Mouse (Mus musculus) effector memory CD4-positive, alpha-beta T cell, adult 7 months (primary cell): ENCODE results near the gene D5Ertd579e. TPM values are rescaled to one million over a fixed set of nuclear protein-coding genes. Genes with fewer than 3 reads are reported as not detected.

Source experiments
- polyA plus RNA-seq: library from polyadenylated mRNA; unstranded; fragments of 100-300 nt; shearing (Covaris generic); gene quantifications from one replicate; pipeline ENCODE4 v1.2.1, GENCODE M21; 2017

Gene D5Ertd579e
- 28.0 TPM for polyA plus RNA-seq

GRCm38 (mm10) chr5:36695461-36696231 lies at the start of gene D5Ertd579e:
TSS of gene D5Ertd579e (minus strand) at chr5:36696024.

DNA sequence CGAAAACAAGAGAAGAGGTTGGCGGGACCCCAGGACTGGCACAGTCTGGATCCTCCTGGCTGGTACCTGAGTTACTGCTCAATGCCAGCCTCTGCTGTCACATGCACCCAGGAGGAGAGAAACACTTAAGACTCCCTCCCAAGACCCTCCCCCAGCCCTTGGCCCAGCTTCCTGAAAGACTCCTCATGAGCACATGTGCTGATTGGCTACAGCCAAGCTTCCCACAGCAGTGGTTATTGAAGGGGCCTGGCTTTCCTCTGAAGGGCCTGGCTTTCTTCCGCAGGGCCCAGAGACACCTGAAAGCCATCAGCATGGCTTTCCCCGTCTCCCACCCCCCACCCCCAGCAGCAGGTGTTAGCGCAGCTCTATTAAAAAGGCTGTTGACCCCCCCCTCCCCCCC lies 102.6 kb downstream of the D5Ertd579e start, which contains the start of gene Tbc1d14:
Tbc1d14 (minus strand) TSS at position 101 of the 400 bp plus-strand sequence.

Other genes with a start within 250 kb of the D5Ertd579e start
- 29.2 TPM for gene Grpel1, start 231.0 kb downstream of the D5Ertd579e start, polyA plus RNA-seq
- 21.8 TPM for gene Tada2b, start 211.7 kb downstream of the D5Ertd579e start, polyA plus RNA-seq
- 0.11 TPM for gene Ccdc96, start 211.4 kb downstream of the D5Ertd579e start, polyA plus RNA-seq
- 44.5 TPM for gene Tbc1d14, start 102.7 kb downstream of the D5Ertd579e start, polyA plus RNA-seq
- gene Bloc1s4, start 52.6 kb upstream of the D5Ertd579e start, polyA plus RNA-seq, result 38.1 TPM
- 257 TPM for gene Mrfap1, start 100.7 kb upstream of the D5Ertd579e start, polyA plus RNA-seq
- 8.7 TPM for gene Man2b2, start 134.6 kb upstream of the D5Ertd579e start, polyA plus RNA-seq
- gene Ppp2r2c, start 172.5 kb upstream of the D5Ertd579e start, polyA plus RNA-seq, result 1.2 TPM